Mouse (Mus musculus) heart, adult 9 months (tissue): Measurements from ENCODE around the gene Gm49361.

Source experiments
- DNase-seq, 2 experiments: peaks; one replicate each; pipeline ENCODE4 v3.0.0; 2022; ENCODE audit warnings: low spot score in 2 of 2

Gene Gm49361

DNA sequence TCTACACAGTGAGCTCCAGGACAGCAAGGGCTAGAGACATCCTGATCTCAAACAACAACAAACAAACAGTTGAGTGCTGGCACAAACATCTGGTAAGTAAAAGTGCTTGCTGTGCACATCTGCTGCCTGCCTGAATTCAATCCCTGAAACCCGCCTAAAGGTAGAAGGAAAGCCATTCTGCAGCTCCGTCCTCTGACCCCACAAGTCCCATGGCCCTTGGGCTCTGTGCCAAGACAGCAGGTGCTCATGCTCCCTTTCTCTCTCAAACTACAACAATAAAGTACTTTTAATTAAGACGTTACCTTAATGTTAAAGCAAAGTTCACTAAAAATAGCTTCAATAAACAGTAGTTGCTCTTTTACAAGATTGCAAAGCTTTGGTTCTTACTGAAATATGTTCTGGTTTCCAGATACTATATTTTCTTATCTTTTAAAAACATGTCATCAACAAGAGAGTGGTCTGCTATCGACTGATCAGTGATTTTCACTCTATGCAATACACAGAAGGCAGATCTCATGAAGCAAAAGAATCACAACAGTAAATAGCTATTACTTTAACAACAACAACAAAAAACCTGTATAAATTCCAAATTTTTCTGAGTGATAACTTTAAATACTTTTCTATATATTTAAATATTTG, 125.2 kb downstream of the Gm49361 start:
- no peak for DNase-seq

GRCm38 (mm10) chr14:57619487-57619886, 126.4 kb downstream of the Gm49361 start:
- peak; percentile 47 to 56 for DNase-seq

DNA sequence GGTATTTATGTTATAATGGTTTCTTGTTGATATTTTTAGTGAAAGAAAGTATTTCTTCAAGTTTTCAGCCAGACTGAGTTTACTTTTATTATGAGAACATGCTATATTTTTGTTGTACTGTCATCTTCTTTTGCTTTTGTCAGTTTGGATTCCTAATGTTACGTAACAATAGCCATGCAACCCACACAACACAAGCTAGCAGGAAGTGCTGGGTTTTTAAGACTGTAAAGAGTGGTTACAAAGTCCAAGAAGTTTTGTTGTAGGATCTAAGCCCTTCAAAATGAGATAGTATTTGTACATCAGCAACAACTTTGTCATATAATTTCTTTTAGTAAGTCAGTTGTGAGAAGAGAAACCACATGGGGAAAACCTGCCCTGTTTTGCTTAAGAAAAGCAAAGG, 128.2 kb downstream of the Gm49361 start:
- DNase-seq = no peak

DNA sequence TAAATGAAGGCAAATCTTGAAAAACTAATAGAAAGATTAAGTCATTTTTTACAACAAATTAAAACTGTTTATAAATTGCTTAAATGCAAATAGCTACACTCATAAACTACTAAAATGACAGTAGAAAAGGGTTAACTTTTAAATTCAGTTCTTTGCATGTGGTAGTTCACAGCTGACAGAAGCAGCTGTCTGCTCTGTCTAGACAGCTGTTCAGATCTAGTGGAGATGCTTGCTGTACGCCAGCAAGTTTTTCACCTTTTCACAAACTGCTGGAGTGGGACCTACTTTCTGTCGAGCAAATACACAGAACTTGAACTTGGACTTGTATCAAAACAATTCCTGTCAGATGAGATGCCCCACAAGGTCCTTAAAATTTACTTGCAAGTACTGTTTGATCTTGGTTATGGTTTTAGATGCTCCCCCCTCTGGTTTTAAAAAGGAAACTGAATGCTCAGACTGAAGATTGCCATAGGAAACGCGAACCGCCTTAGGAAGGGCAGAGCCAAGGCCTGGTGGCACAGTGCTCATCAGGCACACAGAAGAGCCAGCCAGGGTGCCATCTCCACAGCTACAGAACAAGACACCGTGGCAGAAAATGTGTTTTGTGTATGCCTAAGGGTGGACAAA, 129.5 kb downstream of the Gm49361 start:
- no peak for DNase-seq

DNA sequence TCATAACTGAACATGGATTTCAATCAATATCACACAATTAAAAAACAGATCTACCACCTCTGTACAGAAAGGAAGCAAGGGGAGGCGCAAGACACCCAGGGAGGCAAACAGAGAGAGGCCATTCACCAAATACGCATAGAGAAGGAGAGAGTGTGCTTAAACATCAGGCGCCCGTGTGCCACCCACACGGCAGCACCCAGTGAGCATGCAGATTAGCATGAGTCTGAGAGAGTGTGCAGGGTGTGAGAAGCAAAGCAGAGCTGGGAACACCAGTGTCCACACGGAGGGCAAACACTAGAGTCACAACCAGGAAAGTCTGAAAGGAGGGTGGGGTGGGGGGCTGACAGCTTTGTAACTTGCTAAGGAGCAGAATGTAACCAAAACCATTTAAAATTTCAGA, 130.1 kb downstream of the Gm49361 start:
- no peak for DNase-seq

DNA sequence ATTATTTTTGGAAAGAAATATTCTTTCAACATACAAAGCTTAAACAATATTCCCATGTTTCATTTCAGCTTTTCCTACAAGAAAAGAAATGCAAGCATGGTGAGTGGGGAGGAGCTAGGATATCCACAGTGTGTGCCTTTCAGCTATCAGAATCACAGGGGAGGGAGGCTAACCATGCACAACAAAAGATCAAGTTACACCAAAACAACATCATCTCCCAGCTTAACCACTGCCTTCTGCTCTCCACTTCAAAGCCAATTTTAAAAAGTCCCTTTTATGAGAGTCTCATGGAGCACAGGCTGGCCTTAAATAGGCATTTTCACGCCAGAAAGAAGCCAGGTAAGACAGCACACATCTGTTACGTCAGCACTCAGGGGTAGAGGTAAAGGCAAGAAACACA, 134.9 kb downstream of the Gm49361 start:
- no peak for DNase-seq

DNA sequence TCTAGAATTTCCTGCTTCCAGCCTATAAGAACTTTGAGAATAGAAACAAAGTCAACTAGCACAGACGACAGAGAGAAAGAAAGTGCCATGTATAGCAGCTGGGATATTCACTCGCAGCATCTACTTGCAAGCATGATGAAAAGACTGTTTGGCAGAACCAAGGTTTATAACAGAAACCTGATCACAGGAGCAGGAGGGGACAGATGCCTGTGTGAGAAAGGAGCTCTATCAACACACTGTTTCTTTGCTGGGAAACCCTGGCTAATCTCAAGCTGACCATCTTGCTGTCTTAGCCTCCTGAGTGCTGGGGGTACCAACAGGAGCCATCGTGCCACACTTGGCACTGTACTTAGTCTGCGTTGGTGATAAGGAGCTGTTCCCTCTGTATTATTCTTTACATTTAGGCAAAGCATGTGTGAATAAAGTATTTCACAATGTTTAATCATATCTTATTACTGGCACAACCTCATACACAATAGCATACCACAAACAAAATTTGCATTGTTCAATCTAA, 136.0 kb downstream of the Gm49361 start:
- no peak for DNase-seq

- peak; percentile 91 to 97 for DNase-seq
Measured at GRCm38 (mm10) chr14:57607500-57607899, 138.4 kb downstream of the Gm49361 start.

- peak in 1 of 2 experiments; percentile 22 for DNase-seq
Measured at GRCm38 (mm10) chr14:57606663-57607365, 139.1 kb downstream of the Gm49361 start.

DNA sequence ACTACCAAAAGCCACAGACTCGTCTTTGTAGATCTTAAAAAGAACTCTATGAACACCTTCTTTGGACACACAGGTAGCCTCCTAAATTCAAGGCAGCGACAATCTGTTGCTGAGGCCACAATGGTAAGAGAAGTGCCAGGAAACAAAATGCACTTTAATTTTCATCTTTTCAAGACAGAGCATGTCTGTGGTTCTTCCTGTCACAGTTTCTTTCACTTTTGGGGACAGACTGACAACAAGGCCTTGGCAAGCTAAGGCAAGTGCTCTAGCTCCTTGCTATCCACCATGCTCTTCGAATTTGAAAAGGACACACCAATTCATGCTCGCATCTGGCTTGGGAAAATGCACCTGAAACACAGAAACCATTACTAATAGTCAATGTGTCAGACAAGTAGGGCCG, 152.6 kb downstream of the Gm49361 start:
- no peak for DNase-seq
